Comparison of ENCODE assay signal across 21 mouse cellular contexts in genomic region chr9:43071741-43072140, GRCm38 (mm10). TPM values are rescaled to one million over a fixed set of nuclear protein-coding genes. Genes with fewer than 3 reads are reported as not detected.
DNase-seq lines count a peak whose midpoint lies in the region; ATAC-seq and TF ChIP-seq lines count a peak whose summit lies in the region.
"Had no signal": no experiment of that assay in that cellular context is flagged by ENCODE, and none has a peak within 500 bp of the region (broad histone marks: within the 10 kb centered on the region; RNA-seq: fewer than 3 reads in every experiment).

No protein-coding gene starts in this region.

- H3K4me3 ChIP-seq in hindbrain, embryonic 12.5 days = no peak overlapping the region
- H3K4me3 ChIP-seq in hindbrain, embryonic 10.5 days = no peak overlapping the region
- no peak overlapping the region for H3K4me3 ChIP-seq in forebrain, embryonic 16.5 days (replicated peaks; ENCODE audit: low read length)
- peak overlapping the region; percentile 53 for H3K4me3 ChIP-seq in midbrain, embryonic 15.5 days
- H3K4me3 ChIP-seq in stomach, postnatal 0 days (ENCODE audit: low read depth, low read length) = no peak overlapping the region
- H3K4me3 ChIP-seq: heart, embryonic 10.5 days; intestine, embryonic 15.5 days; lung, embryonic 15.5 days; stomach, embryonic 15.5 days had no signal

- H3K27me3 ChIP-seq in hindbrain, embryonic 12.5 days = no peaks in the 10 kb centered on the region
- no peaks in the 10 kb centered on the region for H3K27me3 ChIP-seq in hindbrain, embryonic 10.5 days (ENCODE audit: insufficient read depth, poor library complexity, severe bottlenecking)
- H3K27me3 ChIP-seq in Patski = no peaks in the 10 kb centered on the region
- H3K27me3 ChIP-seq in forebrain, embryonic 16.5 days (replicated peaks; ENCODE audit: control insufficient read depth, insufficient read depth, low read length) = no peaks in the 10 kb centered on the region
- H3K27me3 ChIP-seq in midbrain, embryonic 15.5 days (replicated peaks) = no peaks in the 10 kb centered on the region
- H3K27me3 ChIP-seq in stomach, postnatal 0 days (ENCODE audit: control insufficient read depth, insufficient read depth, low read length) = no peaks in the 10 kb centered on the region
- H3K27me3 ChIP-seq: intestine, embryonic 15.5 days; lung, embryonic 15.5 days; stomach, embryonic 15.5 days had no signal

- no peak for TF ChIP-seq CTCF in Patski (IDR thresholded peaks at IDR 0.05)
- no peak for TF ChIP-seq CTCF in stomach, postnatal 0 days (IDR thresholded peaks at IDR 0.05; ENCODE audit: low read depth)

- peak overlapping the region; percentile 84 for H3K27ac ChIP-seq in hindbrain, embryonic 12.5 days
- no peak overlapping the region for H3K27ac ChIP-seq in hindbrain, embryonic 10.5 days
- peak overlapping the region; percentile 77 for H3K27ac ChIP-seq in forebrain, embryonic 16.5 days (ENCODE audit: low read length)
- peak overlapping the region; percentile 89 for H3K27ac ChIP-seq in midbrain, embryonic 15.5 days
- no peak overlapping the region for H3K27ac ChIP-seq in stomach, postnatal 0 days (replicated peaks)
- H3K27ac ChIP-seq: heart, embryonic 10.5 days; intestine, embryonic 15.5 days; lung, embryonic 15.5 days; stomach, embryonic 15.5 days had no signal

- no peaks in the 10 kb centered on the region for H3K9me3 ChIP-seq in hindbrain, embryonic 12.5 days (replicated peaks)
- H3K9me3 ChIP-seq in hindbrain, embryonic 10.5 days = no peaks in the 10 kb centered on the region
- no peaks in the 10 kb centered on the region for H3K9me3 ChIP-seq in forebrain, embryonic 16.5 days (ENCODE audit: control insufficient read depth, low read length)
- no peaks in the 10 kb centered on the region for H3K9me3 ChIP-seq in midbrain, embryonic 15.5 days
- H3K9me3 ChIP-seq in stomach, postnatal 0 days (ENCODE audit: control insufficient read depth, low read length) = no peaks in the 10 kb centered on the region
- H3K9me3 ChIP-seq: heart, embryonic 10.5 days; intestine, embryonic 15.5 days; lung, embryonic 15.5 days; stomach, embryonic 15.5 days had no signal

- POLR2A ChIA-PET in Patski (lab: Charles Lee) = interaction anchor here (0.7 kb wide), 1 partner anchor 978 kb away, joined by 6 read pairs; no protein-coding TSS in a partner anchor

- TF ChIP-seq EP300 in stomach, postnatal 0 days (optimal IDR thresholded peaks at IDR 0.05) = no peak

- CTCF ChIA-PET in Patski (lab: Charles Lee) = interaction anchor here (0.6 to 3.5 kb wide), 5 partner anchors 10 to 71 kb away, joined by 3 to 11 read pairs (median 4); no protein-coding TSS in a partner anchor

- H3K9ac ChIP-seq in hindbrain, embryonic 12.5 days = no peak overlapping the region
- 0 out of 2 replicates have a peak overlapping the region, but pooled peaks have one; percentile 23 for H3K9ac ChIP-seq in forebrain, embryonic 16.5 days (replicated peaks; ENCODE audit: low read depth, low read length)
- H3K9ac ChIP-seq in midbrain, embryonic 15.5 days = peak overlapping the region; percentile 57; the same call in 1 of the 2 replicates
- H3K9ac ChIP-seq in stomach, postnatal 0 days (ENCODE audit: low read length) = no peak overlapping the region
- H3K9ac ChIP-seq: intestine, embryonic 15.5 days; lung, embryonic 15.5 days; stomach, embryonic 15.5 days had no signal

- DNase-seq in hindbrain, embryonic 10.5 days (ENCODE audit: low spot score) = no peak
- peak; percentile 59 for DNase-seq in Patski (ENCODE audit: low read depth, low spot score)
- DNase-seq in stomach, postnatal 0 days (ENCODE audit: low spot score) = no peak
- no peak for DNase-seq in adrenal gland, postnatal 36 days
- DNase-seq: B cell, adult 2 months; cerebellum, adult 2 months; heart, postnatal 14 days; kidney, postnatal 25 days; layer of hippocampus, postnatal 36 days; right cerebral cortex, adult 18-20 months; thymus, postnatal 14 days had no signal

- in situ Hi-C loops in Patski (cut with MboI; ENCODE audit: low pct_unique_long_range_greater_than_20kb) = no loop called here

- no peaks in the 10 kb centered on the region for H3K36me3 ChIP-seq in hindbrain, embryonic 12.5 days
- H3K36me3 ChIP-seq in hindbrain, embryonic 10.5 days = no peaks in the 10 kb centered on the region
- H3K36me3 ChIP-seq in forebrain, embryonic 16.5 days (ENCODE audit: control insufficient read depth, insufficient read depth) = no peaks in the 10 kb centered on the region
- no peaks in the 10 kb centered on the region for H3K36me3 ChIP-seq in midbrain, embryonic 15.5 days (replicated peaks)
- H3K36me3 ChIP-seq in stomach, postnatal 0 days (ENCODE audit: control insufficient read depth, insufficient read depth, low read length) = no peaks in the 10 kb centered on the region
- H3K36me3 ChIP-seq: heart, embryonic 10.5 days; intestine, embryonic 15.5 days; lung, embryonic 15.5 days; stomach, embryonic 15.5 days had no signal

- WGBS in hindbrain, embryonic 12.5 days = 65% methylated on average over 2 of the region's 2 CpGs
- WGBS in hindbrain, embryonic 10.5 days = 79% methylated on average over 2 of the region's 2 CpGs
- 17% methylated on average over 2 of the region's 2 CpGs for WGBS in forebrain, embryonic 16.5 days
- 19% methylated on average over 2 of the region's 2 CpGs for WGBS in midbrain, embryonic 15.5 days
- 36% methylated on average over 2 of the region's 2 CpGs for WGBS in stomach, postnatal 0 days

- H3K4me2 ChIP-seq in hindbrain, embryonic 12.5 days (replicated peaks) = peak overlapping the region; percentile 37; the same call in 1 of the 2 replicates
- 0 out of 2 replicates have a peak overlapping the region, but pooled peaks have one; percentile 13 for H3K4me2 ChIP-seq in forebrain, embryonic 16.5 days (ENCODE audit: low read length)
- H3K4me2 ChIP-seq in midbrain, embryonic 15.5 days = peak overlapping the region; percentile 54
- no peak overlapping the region for H3K4me2 ChIP-seq in stomach, postnatal 0 days (replicated peaks; ENCODE audit: low read depth)
- H3K4me2 ChIP-seq: intestine, embryonic 15.5 days; liver, embryonic 11.5 days; lung, embryonic 15.5 days; stomach, embryonic 15.5 days had no signal

- no peak for ATAC-seq in hindbrain, embryonic 12.5 days (ENCODE audit: low FRiP score)
- peak; percentile 73 for ATAC-seq in Patski
- ATAC-seq in forebrain, embryonic 16.5 days = no peak
- ATAC-seq in midbrain, embryonic 15.5 days (replicated peaks) = no peak; the same call in 1 of the 2 replicates
- ATAC-seq in stomach, postnatal 0 days (ENCODE audit: low FRiP score, low TSS enrichment) = no peak
- ATAC-seq in CD4-positive, CD25-positive, alpha-beta regulatory T cell, adult 4 months = no peak
- ATAC-seq: intestine, embryonic 15.5 days had no signal

- peaks cover 23% of the 10 kb centered on the region for H3K4me1 ChIP-seq in hindbrain, embryonic 12.5 days
- peaks cover 22% of the 10 kb centered on the region for H3K4me1 ChIP-seq in hindbrain, embryonic 10.5 days (replicated peaks)
- H3K4me1 ChIP-seq in forebrain, embryonic 16.5 days (replicated peaks; ENCODE audit: control insufficient read depth, insufficient read depth, low read length) = peaks cover 24% of the 10 kb centered on the region
- peaks cover 30% of the 10 kb centered on the region for H3K4me1 ChIP-seq in midbrain, embryonic 15.5 days
- H3K4me1 ChIP-seq in stomach, postnatal 0 days (replicated peaks; ENCODE audit: control insufficient read depth, insufficient read depth) = peaks cover 11% of the 10 kb centered on the region; the same call in 1 of the 2 replicates

RNA-seq across cellular contexts. Expression of gene Arhgef12, which starts 35.3 kb away (rescaled TPM):
- 16.1 and 18.5 TPM in 2 replicates for polyA plus RNA-seq in hindbrain, embryonic 12.5 days (2016; fragmentation: Nextera tagmentation; extraction: Ambion mirVana)
- 7.9 and 8.2 TPM in 2 replicates for polyA plus RNA-seq in hindbrain, embryonic 10.5 days (2016; fragmentation: Nextera tagmentation; extraction: Ambion mirVana)
- polyA plus RNA-seq in Patski (2021) = 91.2 TPM
- polyA plus RNA-seq in forebrain, embryonic 16.5 days (2015; fragmentation: Nextera tagmentation; extraction: Ambion mirVana) = 15.8 and 20.5 TPM in 2 replicates
- polyA plus RNA-seq in midbrain, embryonic 15.5 days (2015; fragmentation: Nextera tagmentation; extraction: Ambion mirVana) = 24.8 and 29.1 TPM in 2 replicates
- polyA plus RNA-seq in stomach, postnatal 0 days (2015; fragmentation: Nextera tagmentation; extraction: Ambion mirVana) = 6.6 and 6.8 TPM in 2 replicates
- total RNA-seq in adrenal gland, postnatal 36 days (2021) = 100 to 1,000 TPM; 122 to 142 TPM
- 10 to 100 TPM; 17.8 to 28.2 TPM for polyA plus RNA-seq in CD4-positive, CD25-positive, alpha-beta regulatory T cell, adult 4 months (2017; shearing (Covaris generic))

RNA-seq across cellular contexts. Expression of gene Tmem136, which starts 44.6 kb away (rescaled TPM):
- polyA plus RNA-seq in hindbrain, embryonic 12.5 days (2016; fragmentation: Nextera tagmentation; extraction: Ambion mirVana) = 10.7 and 13.7 TPM in 2 replicates
- polyA plus RNA-seq in hindbrain, embryonic 10.5 days (2016; fragmentation: Nextera tagmentation; extraction: Ambion mirVana) = 13.0 and 13.7 TPM in 2 replicates
- polyA plus RNA-seq in Patski (2021) = 27.9 TPM
- polyA plus RNA-seq in forebrain, embryonic 16.5 days (2015; fragmentation: Nextera tagmentation; extraction: Ambion mirVana) = 10.5 and 12.6 TPM in 2 replicates
- polyA plus RNA-seq in midbrain, embryonic 15.5 days (2015; fragmentation: Nextera tagmentation; extraction: Ambion mirVana) = 10.5 and 13.0 TPM in 2 replicates
- polyA plus RNA-seq in stomach, postnatal 0 days (2015; fragmentation: Nextera tagmentation; extraction: Ambion mirVana) = 1.8 and 2.1 TPM in 2 replicates
- 1 to 10 TPM; 4.8 to 8.7 TPM for total RNA-seq in adrenal gland, postnatal 36 days (2021)
- 1 to 10 TPM; 3.1 to 4.6 TPM for polyA plus RNA-seq in CD4-positive, CD25-positive, alpha-beta regulatory T cell, adult 4 months (2017; shearing (Covaris generic))
- total RNA-seq: megakaryocyte, adult 5-6 weeks had no signal

Comparison
In these comparisons a context has a peak if more than half of its experiments do, and no peak if none do; other contexts are left out.
1. H3K27ac ChIP-seq: peak in hindbrain, embryonic 12.5 days (single experiment), forebrain, embryonic 16.5 days (single experiment) and midbrain, embryonic 15.5 days (single experiment); none in hindbrain, embryonic 10.5 days (single experiment) and stomach, postnatal 0 days (single experiment).
2. H3K9ac ChIP-seq: peak in forebrain, embryonic 16.5 days (single experiment) and midbrain, embryonic 15.5 days (single experiment); none in hindbrain, embryonic 12.5 days (single experiment) and stomach, postnatal 0 days (single experiment).